Mouse (Mus musculus): ENCODE results near the gene Cfap97. TPM values are rescaled to one million over a fixed set of nuclear protein-coding genes. Genes with fewer than 3 reads are reported as not detected.

The Cfap97 gene
- total RNA-seq, 1 experiment: 7.4 TPM

DNA sequence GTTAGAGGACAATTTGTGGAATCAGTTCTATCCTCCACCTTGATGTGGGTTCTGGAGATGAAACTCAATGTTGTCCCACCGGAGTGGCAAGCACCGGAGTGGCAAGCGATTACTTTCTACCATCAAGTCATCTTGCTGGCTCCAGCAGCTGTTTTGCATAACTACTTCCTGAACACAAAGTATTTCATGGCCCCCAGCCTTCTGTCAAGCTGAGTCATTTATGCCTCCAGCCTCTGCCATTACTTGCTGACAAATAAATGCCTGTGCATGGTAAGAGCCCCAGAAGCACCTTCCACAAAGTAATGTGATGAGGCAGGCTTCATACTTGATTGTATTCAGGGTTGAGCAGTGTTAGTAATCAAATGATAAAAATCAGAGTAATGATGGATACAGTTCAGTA, 45.3 kb downstream of the Cfap97 start:
- no peak overlapping the region for H3K9ac ChIP-seq (ENCODE audit: insufficient read depth, low read depth, low read length, poor library complexity, severe bottlenecking)
- TF ChIP-seq ZNF384 (IDR thresholded peaks at IDR 0.05; ENCODE audit: low read depth, low read length) (no peak), MAFK (IDR thresholded peaks at IDR 0.05; ENCODE audit: insufficient read depth, low read depth, low read length) (no peak), ZC3H11A (IDR thresholded peaks at IDR 0.05; ENCODE audit: borderline replicate concordance, low read depth, low read length) (no peak), HCFC1 (IDR thresholded peaks at IDR 0.05; ENCODE audit: borderline replicate concordance, insufficient read depth, low read length) (no peak), CHD2 (IDR thresholded peaks at IDR 0.05; ENCODE audit: low read depth, low read length) (no peak)
- in situ Hi-C loops (cut with MboI; ENCODE audit: low sequenced_read_pairs in 2 of 2, unreplicated experiment in 2 of 2): no loop called here

GRCm38 (mm10) chr8:46197673-46198072, 46.1 kb downstream of the Cfap97 start:
- in situ Hi-C loops (cut with MboI; ENCODE audit: low sequenced_read_pairs in 2 of 2, unreplicated experiment in 2 of 2): no loop called here
- TF ChIP-seq MAFK (IDR thresholded peaks at IDR 0.05; ENCODE audit: insufficient read depth, low read depth, low read length) (no peak), ZC3H11A (IDR thresholded peaks at IDR 0.05; ENCODE audit: borderline replicate concordance, low read depth, low read length) (no peak)

More for the DNA sequence above, 45.3 kb downstream of the Cfap97 start:
- DNase-seq (ENCODE audit: low read depth, low spot score): no peak
- no peak overlapping the region for H3K4me3 ChIP-seq (ENCODE audit: insufficient read depth in 1 of 2, low read depth in 1 of 2, low read length in 2 of 2, poor library complexity in 1 of 2, severe bottlenecking in 1 of 2)
- H3K9me3 ChIP-seq (ENCODE audit: control insufficient read depth, insufficient read depth, low read depth, low read length): no peaks in the 10 kb centered on the region
- no peak overlapping the region for H3K27ac ChIP-seq (ENCODE audit: insufficient read depth, low read depth, low read length, poor library complexity, severe bottlenecking)
- no peaks in the 10 kb centered on the region for H3K36me3 ChIP-seq (ENCODE audit: control insufficient read depth, insufficient read depth, low read length, poor library complexity, severe bottlenecking)
- peaks cover 0 to 4% of the 10 kb centered on the region in 2 experiments; a peak in 1 of 4 replicates for H3K4me1 ChIP-seq (ENCODE audit: control insufficient read depth in 2 of 2, insufficient read depth in 2 of 2, low read length in 2 of 2, poor library complexity in 1 of 2)

DNA sequence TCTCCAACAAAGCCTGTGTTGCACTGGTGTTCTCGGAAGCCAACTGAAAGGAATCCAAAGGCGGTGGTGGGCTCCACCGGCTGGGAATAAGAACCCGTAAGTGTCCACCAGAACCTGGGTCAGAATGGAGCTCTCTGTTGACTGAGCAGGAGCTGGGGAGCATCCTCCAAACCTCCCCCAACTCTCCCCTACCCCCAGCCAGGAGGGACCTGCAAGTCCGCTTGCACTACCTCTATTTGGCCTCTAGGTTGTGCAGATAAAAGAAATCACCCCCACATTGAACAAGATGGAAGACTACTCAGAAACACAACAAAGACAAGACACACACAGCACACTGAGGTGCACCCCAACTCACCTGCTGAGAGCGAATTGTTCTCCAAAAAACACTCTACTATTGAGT, 50.8 kb downstream of the Cfap97 start:
- no peak for TF ChIP-seq MAFK (IDR thresholded peaks at IDR 0.05; ENCODE audit: insufficient read depth, low read depth, low read length)
- TF ChIP-seq HCFC1 (IDR thresholded peaks at IDR 0.05; ENCODE audit: borderline replicate concordance, insufficient read depth, low read length): no peak
- no peak for TF ChIP-seq ZC3H11A (IDR thresholded peaks at IDR 0.05; ENCODE audit: borderline replicate concordance, low read depth, low read length)
- no peak for TF ChIP-seq ZNF384 (IDR thresholded peaks at IDR 0.05; ENCODE audit: low read depth, low read length)
- no peak for TF ChIP-seq CHD2 (IDR thresholded peaks at IDR 0.05; ENCODE audit: low read depth, low read length)
- in situ Hi-C loops (cut with MboI; ENCODE audit: low sequenced_read_pairs in 2 of 2, unreplicated experiment in 2 of 2): no loop called here

More at GRCm38 (mm10) chr8:46197673-46198072, 46.1 kb downstream of the Cfap97 start:
- H3K27ac ChIP-seq (ENCODE audit: insufficient read depth, low read depth, low read length, poor library complexity, severe bottlenecking): no peak overlapping the region
- no peaks in the 10 kb centered on the region for H3K9me3 ChIP-seq (ENCODE audit: control insufficient read depth, insufficient read depth, low read depth, low read length)
- H3K36me3 ChIP-seq (ENCODE audit: control insufficient read depth, insufficient read depth, low read length, poor library complexity, severe bottlenecking): no peaks in the 10 kb centered on the region
- peaks cover 0 to 4% of the 10 kb centered on the region in 2 experiments; a peak in 1 of 4 replicates for H3K4me1 ChIP-seq (ENCODE audit: control insufficient read depth in 2 of 2, insufficient read depth in 2 of 2, low read length in 2 of 2, poor library complexity in 1 of 2)
- DNase-seq (ENCODE audit: low read depth, low spot score): no peak
- no peak overlapping the region for H3K4me3 ChIP-seq (ENCODE audit: insufficient read depth in 1 of 2, low read depth in 1 of 2, low read length in 2 of 2, poor library complexity in 1 of 2, severe bottlenecking in 1 of 2)
- no peak overlapping the region for H3K9ac ChIP-seq (ENCODE audit: insufficient read depth, low read depth, low read length, poor library complexity, severe bottlenecking)

DNA sequence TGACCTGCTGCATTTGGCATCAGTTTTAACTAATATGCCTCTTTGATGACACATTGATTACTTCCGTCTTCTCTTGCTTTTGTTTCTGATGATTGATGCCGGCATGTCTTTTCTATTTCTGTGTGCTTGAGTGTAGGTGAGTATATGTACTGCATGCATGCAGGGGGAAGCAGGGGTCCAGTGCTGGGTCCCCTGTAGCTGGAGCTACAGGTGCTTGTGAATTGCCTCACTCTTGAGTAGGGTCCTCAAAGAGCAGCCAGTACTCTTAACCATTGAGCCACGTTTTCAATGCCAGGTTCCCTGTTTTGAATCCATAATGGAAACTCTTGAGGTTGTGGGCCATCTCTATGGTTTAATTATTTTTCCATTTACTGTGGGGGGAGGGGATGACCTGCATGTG, 52.7 kb downstream of the Cfap97 start:
- H3K4me3 ChIP-seq (ENCODE audit: insufficient read depth in 1 of 2, low read depth in 1 of 2, low read length in 2 of 2, poor library complexity in 1 of 2, severe bottlenecking in 1 of 2): no peak overlapping the region
- TF ChIP-seq HCFC1 (IDR thresholded peaks at IDR 0.05; ENCODE audit: borderline replicate concordance, insufficient read depth, low read length) (no peak), ZC3H11A (IDR thresholded peaks at IDR 0.05; ENCODE audit: borderline replicate concordance, low read depth, low read length) (no peak), MAFK (IDR thresholded peaks at IDR 0.05; ENCODE audit: insufficient read depth, low read depth, low read length) (no peak), ZNF384 (IDR thresholded peaks at IDR 0.05; ENCODE audit: low read depth, low read length) (no peak), CHD2 (IDR thresholded peaks at IDR 0.05; ENCODE audit: low read depth, low read length) (no peak)
- H3K9ac ChIP-seq (ENCODE audit: insufficient read depth, low read depth, low read length, poor library complexity, severe bottlenecking): no peak overlapping the region
- DNase-seq (ENCODE audit: low read depth, low spot score): no peak
- H3K9me3 ChIP-seq (ENCODE audit: control insufficient read depth, insufficient read depth, low read depth, low read length): no peaks in the 10 kb centered on the region
- in situ Hi-C loops (cut with MboI; ENCODE audit: low sequenced_read_pairs in 2 of 2, unreplicated experiment in 2 of 2): no loop called here
- H3K4me1 ChIP-seq (ENCODE audit: control insufficient read depth in 2 of 2, insufficient read depth in 2 of 2, low read length in 2 of 2, poor library complexity in 1 of 2): peaks cover 0 to 9% of the 10 kb centered on the region in 2 experiments; a peak in 1 of 4 replicates
- H3K27ac ChIP-seq (ENCODE audit: insufficient read depth, low read depth, low read length, poor library complexity, severe bottlenecking): no peak overlapping the region
- H3K36me3 ChIP-seq (ENCODE audit: control insufficient read depth, insufficient read depth, low read length, poor library complexity, severe bottlenecking): peaks cover 25% of the 10 kb centered on the region

More for the DNA sequence above, 50.8 kb downstream of the Cfap97 start:
- no peak overlapping the region for H3K9ac ChIP-seq (ENCODE audit: insufficient read depth, low read depth, low read length, poor library complexity, severe bottlenecking)
- no peak overlapping the region for H3K4me3 ChIP-seq (ENCODE audit: insufficient read depth in 1 of 2, low read depth in 1 of 2, low read length in 2 of 2, poor library complexity in 1 of 2, severe bottlenecking in 1 of 2)
- H3K4me1 ChIP-seq (ENCODE audit: control insufficient read depth in 2 of 2, insufficient read depth in 2 of 2, low read length in 2 of 2, poor library complexity in 1 of 2): peaks cover 0 to 8% of the 10 kb centered on the region in 2 experiments; a peak in 1 of 4 replicates
- H3K9me3 ChIP-seq (ENCODE audit: control insufficient read depth, insufficient read depth, low read depth, low read length): no peaks in the 10 kb centered on the region
- H3K27ac ChIP-seq (ENCODE audit: insufficient read depth, low read depth, low read length, poor library complexity, severe bottlenecking): no peak overlapping the region
- DNase-seq (ENCODE audit: low read depth, low spot score): no peak
- peaks cover 9% of the 10 kb centered on the region for H3K36me3 ChIP-seq (ENCODE audit: control insufficient read depth, insufficient read depth, low read length, poor library complexity, severe bottlenecking)

Measured in ES-E14 (cell line).